Mouse (Mus musculus) lung, embryonic 16.5 days (tissue): ENCODE data around the gene Eng. TPM values are rescaled to one million over a fixed set of nuclear protein-coding genes. Genes with fewer than 3 reads are reported as not detected.

Experiments
- ATAC-seq: fragments of 200-750 bp; cut with Nextera tagmentation; 2 replicates; pipeline ENCODE4 v1.8.0; 2017; ENCODE audit warnings: low read depth, mild to moderate bottlenecking, moderate library complexity
- H3K27ac ChIP-seq: fragments of 300-500 bp; sonication (generic); 2 replicates; pipeline ENCODE4 v1.5.1; 2014; ENCODE audit warnings: mild to moderate bottlenecking, control low read depth, low read length
- H3K27me3 ChIP-seq: fragments of 300-500 bp; sonication (generic); 2 replicates; pipeline ENCODE4 v1.6.1; 2014; ENCODE audit warnings: low read depth, low read length, mixed read lengths; ENCODE audit not compliant: control insufficient read depth, insufficient read depth
- H3K36me3 ChIP-seq: fragments of 300-500 bp; sonication (generic); 2 replicates; pipeline ENCODE4 v1.6.1; 2014; ENCODE audit warnings: low read length; ENCODE audit not compliant: control insufficient read depth, insufficient read depth
- H3K4me1 ChIP-seq: fragments of 300-500 bp; sonication (generic); replicated peaks from 2 replicates; pipeline ENCODE4 v1.6.1; 2014; ENCODE audit warnings: low read length, mixed read lengths; ENCODE audit not compliant: control insufficient read depth, insufficient read depth
- H3K4me2 ChIP-seq: fragments of 300-500 bp; sonication (generic); 2 replicates; pipeline ENCODE4 v1.6.1; 2014; ENCODE audit warnings: low read depth, low read length, control low read depth
- H3K4me3 ChIP-seq: fragments of 300-500 bp; sonication (generic); 2 replicates; pipeline ENCODE4 v1.5.1; 2014; ENCODE audit warnings: mild to moderate bottlenecking, low read length, control low read depth
- H3K9ac ChIP-seq: fragments of 300-500 bp; sonication (generic); 2 replicates; pipeline ENCODE4 v1.6.1; 2014; ENCODE audit warnings: low read length, control low read depth
- H3K9me3 ChIP-seq: fragments of 300-500 bp; sonication (generic); 2 replicates; pipeline ENCODE4 v1.6.1; 2016; ENCODE audit warnings: low read length; ENCODE audit not compliant: control insufficient read depth
- WGBS: fragments of 180-500 bp; shearing (Covaris S2); extraction: QIAGEN DNeasy Blood & Tissue Kit; methylation state at CpG from one replicate; pipeline ENCODE4 v1.1.7; 2014; 5-methylcytosine and 5-hydroxymethylcytosine counted together
- microRNA counts: library from miRNA; unstranded; fragments of <30 nt; microRNA quantifications from one replicate; lab custom pipeline; 2016
- microRNA-seq: library from miRNA; unstranded; fragments of <30 nt; microRNA quantifications from one replicate; pipeline ENCODE4, GENCODE M21; 2016
- polyA plus RNA-seq: library from polyadenylated mRNA; unstranded; fragments of >200 nt; fragmentation: Nextera tagmentation; extraction: Ambion mirVana; gene quantifications from 2 replicates; pipeline ENCODE4 v1.2.1, GENCODE M21; 2015

The Eng gene
- polyA plus RNA-seq, 1 experiment from 2014 or later: 120 TPM

DNA sequence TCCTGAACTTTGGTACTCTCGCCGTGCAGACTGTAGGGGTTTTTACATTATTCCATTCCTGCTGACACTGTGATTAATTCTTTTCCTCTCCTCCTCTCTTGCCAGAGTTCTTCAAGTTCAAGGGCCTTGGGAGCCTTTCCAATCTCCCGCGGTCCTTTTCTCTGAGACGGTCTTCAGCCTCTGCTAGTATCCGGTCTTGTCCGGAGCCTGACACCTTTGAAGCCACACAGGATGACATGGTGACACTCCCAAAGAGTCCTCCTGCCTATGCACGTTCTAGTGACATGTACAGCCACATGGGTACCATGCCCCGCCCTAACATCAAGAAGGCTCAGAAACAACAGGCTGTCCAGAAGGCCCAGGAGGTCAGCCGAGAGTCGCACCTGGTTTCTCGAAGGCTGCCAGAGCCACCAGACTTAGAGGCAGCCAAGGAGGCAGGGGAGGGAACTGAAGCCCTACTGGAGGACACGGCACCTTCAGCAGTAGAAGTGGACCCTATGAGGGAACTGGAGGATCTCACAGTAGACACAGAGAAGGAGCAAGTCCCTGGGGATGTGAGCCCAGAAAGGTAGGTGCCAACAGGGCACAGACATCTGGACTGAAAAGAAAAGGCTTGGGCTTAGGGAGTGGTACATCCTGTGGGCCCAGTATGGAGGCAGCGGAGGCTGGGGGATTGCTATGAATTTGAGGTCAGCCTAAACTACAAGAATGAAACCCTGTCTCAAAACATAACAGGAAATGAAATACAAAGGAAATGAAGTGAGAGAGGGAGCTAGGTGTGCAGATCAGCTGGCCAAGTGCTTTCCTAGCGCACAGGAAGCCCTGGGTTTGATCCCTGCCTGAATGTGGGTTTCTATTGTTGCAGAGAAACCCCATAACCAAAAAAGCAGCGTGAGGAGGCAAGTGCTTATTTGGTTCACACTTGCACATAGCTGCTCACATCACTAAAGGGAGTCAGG lies 78.7 kb downstream of the Eng start:
- no peak for ATAC-seq
- Histone ChIP-seq H3K27ac (peak overlapping the region; percentile 54), H3K9ac (no peak overlapping the region), H3K36me3 (no peaks in the 10 kb centered on the region), H3K4me2 (no peak overlapping the region), H3K9me3 (no peaks in the 10 kb centered on the region), H3K4me3 (no peak overlapping the region), H3K4me1 (peaks cover 16% of the 10 kb centered on the region), H3K27me3 (no peaks in the 10 kb centered on the region)
- 57% methylated on average over 16 of the region's 16 CpGs for WGBS

DNA sequence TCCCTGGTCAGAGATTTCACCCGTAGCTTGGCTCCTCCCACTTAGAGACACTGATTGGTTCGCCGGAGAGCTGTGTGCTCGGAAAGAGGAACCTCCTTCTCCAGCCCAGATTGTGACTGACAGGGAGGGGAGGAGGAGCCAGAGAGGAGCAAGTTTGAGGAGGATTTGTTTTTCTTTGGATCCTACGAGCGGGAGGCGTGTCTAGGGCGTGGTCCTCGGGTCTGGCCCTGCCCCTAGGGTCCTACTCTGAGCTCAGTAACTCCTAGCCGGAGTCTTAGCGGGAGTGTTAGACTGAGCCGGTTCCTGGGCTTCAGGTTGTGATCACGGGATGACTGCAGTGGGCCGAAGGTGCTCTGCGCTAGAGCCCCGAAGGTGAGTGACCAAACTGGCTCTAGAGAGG lies 81.0 kb downstream of the Eng start:
- Histone ChIP-seq H3K4me2 (peak overlapping the region; percentile 57), H3K4me1 (peaks cover 16% of the 10 kb centered on the region), H3K4me3 (peak overlapping the region; percentile 50), H3K9ac (peak overlapping the region; percentile 63), H3K9me3 (no peaks in the 10 kb centered on the region), H3K27me3 (no peaks in the 10 kb centered on the region), H3K27ac (no peak overlapping the region; the same call in 1 of the 2 replicates), H3K36me3 (no peaks in the 10 kb centered on the region)
- ATAC-seq: peak; percentile 98
- 1% methylated on average over 16 of the region's 16 CpGs for WGBS

DNA sequence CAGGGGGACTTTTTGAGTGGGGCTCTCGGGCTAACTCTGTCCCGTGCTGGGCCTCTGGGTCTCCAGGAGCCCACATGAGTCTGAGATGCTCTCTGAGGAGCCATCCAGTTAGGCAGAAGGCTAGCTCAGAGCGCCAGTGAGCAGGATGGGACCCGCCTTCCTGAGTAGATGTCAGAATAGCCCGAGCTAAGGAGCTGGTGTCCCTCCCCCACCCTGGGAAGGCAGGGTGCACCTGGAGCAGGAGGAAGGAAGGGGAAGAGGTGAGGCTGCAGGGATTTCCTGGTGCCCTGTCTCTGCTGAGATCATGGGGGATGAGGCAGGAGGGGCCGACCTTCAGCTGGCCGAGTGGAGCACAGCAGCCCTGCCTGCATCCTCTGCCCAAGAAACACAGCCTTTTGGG lies 82.1 kb downstream of the Eng start:
- peak overlapping the region; percentile 57 for H3K4me2 ChIP-seq
- H3K4me1 ChIP-seq: peaks cover 16% of the 10 kb centered on the region
- peak overlapping the region; percentile 50 for H3K4me3 ChIP-seq
- WGBS: 38% methylated on average over 7 of the region's 7 CpGs
- H3K9ac ChIP-seq: peak overlapping the region; percentile 63
- H3K27ac ChIP-seq: peak overlapping the region; percentile 71
- no peaks in the 10 kb centered on the region for H3K27me3 ChIP-seq
- H3K36me3 ChIP-seq: no peaks in the 10 kb centered on the region
- H3K9me3 ChIP-seq: no peaks in the 10 kb centered on the region
- ATAC-seq: 0 out of 2 replicates have a peak, but pooled peaks have one; percentile 8

DNA sequence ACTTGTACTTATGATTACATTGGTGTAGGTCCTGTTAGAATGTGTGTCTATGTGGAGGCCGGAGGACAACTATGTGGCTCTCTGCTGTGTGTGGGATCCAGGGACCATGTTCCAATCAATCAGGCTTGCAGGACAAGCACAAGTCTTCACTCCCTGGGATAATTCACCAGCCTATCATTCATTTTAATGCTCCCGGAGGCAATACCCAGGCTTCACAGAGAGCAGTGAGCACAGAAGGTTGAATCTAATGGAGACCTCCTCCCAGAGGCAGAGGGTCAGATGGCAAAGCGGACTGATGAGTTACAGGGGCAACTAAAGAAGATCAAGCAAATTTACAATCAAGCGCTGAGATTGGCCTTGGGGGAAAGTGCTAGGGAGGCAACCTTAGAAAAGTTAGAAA lies 83.2 kb downstream of the Eng start:
- Histone ChIP-seq H3K9me3 (no peaks in the 10 kb centered on the region), H3K9ac (peak overlapping the region; percentile 37; the same call in 1 of the 2 replicates), H3K4me3 (peak overlapping the region; percentile 50), H3K27me3 (no peaks in the 10 kb centered on the region), H3K4me1 (peaks cover 16% of the 10 kb centered on the region), H3K4me2 (peak overlapping the region; percentile 57), H3K36me3 (no peaks in the 10 kb centered on the region), H3K27ac (peak overlapping the region; percentile 88)
- 71% methylated on average over 4 of the region's 4 CpGs for WGBS
- no peak for ATAC-seq

DNA sequence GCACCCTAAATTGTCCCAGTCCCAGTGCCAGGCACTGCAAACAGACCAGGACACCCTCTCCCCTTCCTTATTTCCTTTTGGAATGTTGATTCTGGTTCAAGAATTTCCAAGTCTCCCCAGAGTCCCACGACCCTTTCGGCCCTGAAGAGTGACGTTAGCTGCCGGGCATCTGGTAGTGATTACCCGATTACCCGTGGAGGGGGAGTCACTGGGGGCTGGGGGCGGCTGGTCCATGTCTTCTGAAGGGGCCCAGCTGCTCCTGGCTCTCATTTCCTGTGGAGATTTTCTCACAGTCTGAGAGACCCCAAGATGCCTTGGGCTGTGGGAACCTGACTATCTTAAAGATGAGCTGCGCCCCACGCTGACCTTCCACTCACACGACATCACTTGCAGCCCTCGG lies 84.5 kb downstream of the Eng start:
- peak overlapping the region; percentile 88 for H3K27ac ChIP-seq
- H3K27me3 ChIP-seq: no peaks in the 10 kb centered on the region
- no peaks in the 10 kb centered on the region for H3K9me3 ChIP-seq
- H3K36me3 ChIP-seq: no peaks in the 10 kb centered on the region
- peak overlapping the region; percentile 36 for H3K9ac ChIP-seq
- peak overlapping the region; percentile 57 for H3K4me2 ChIP-seq
- peak; percentile 27; the same call in 1 of the 2 replicates for ATAC-seq
- H3K4me3 ChIP-seq: peak overlapping the region; percentile 6
- 8% methylated on average over 11 of the region's 11 CpGs for WGBS
- peaks cover 13% of the 10 kb centered on the region for H3K4me1 ChIP-seq

DNA sequence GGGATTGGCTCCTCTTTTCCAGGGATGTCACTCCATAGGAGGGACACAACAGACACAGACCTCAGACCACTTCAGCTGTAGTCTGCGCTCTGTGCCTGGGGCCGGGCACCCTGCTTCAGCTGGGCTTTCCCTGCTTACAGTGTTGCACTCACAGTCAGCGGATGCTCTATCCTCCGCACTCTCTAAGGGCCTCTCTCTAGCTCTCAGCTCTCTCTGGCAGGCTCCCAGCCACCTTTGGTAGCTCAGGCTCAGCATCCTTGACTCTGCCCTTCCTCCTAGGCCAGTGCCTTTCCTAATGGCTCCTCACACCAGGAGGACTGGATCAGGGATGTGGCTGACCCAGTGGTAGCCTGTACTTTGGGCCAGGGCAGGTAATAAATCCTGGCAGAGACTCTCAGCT lies 85.5 kb downstream of the Eng start:
- WGBS: 50% methylated on average over 4 of the region's 4 CpGs
- no peak overlapping the region for H3K9ac ChIP-seq
- peak overlapping the region; percentile 56 for H3K27ac ChIP-seq
- no peaks in the 10 kb centered on the region for H3K27me3 ChIP-seq
- no peaks in the 10 kb centered on the region for H3K9me3 ChIP-seq
- peaks cover 13% of the 10 kb centered on the region for H3K4me1 ChIP-seq
- no peak for ATAC-seq
- H3K36me3 ChIP-seq: no peaks in the 10 kb centered on the region
- no peak overlapping the region for H3K4me3 ChIP-seq
- no peak overlapping the region; the same call in 1 of the 2 replicates for H3K4me2 ChIP-seq

MicroRNAs within 50 kb of the gene (microRNA counts, 519-probe panel; counts per million panel counts)
- not detected for microRNA mmu-miR-1954 (lab: Ali Mortazavi, UCI)
- not detected for microRNA mmu-miR-2861 (lab: Ali Mortazavi, UCI)

Small RNAs within 50 kb of the gene (microRNA-seq; reads per million reads assigned to microRNA genes)
- gene Gm47291 (not detected), gene Mir1954 (not detected), gene Mir2861 (not detected), gene Mir3960 (not detected), gene Mir8093 (not detected)

Other genes starting within 250 kb of the Eng start
- 6.5 and 6.8 TPM in 2 replicates for gene Naif1, start 196.1 kb upstream of the Eng start, polyA plus RNA-seq
- 16.0 and 17.5 TPM in 2 replicates for gene Slc25a25, start 195.2 kb upstream of the Eng start, polyA plus RNA-seq
- gene Fam102a, start 111.3 kb upstream of the Eng start, polyA plus RNA-seq: 11.9 and 12.7 TPM in 2 replicates
- gene Dpm2, start 75.7 kb upstream of the Eng start, polyA plus RNA-seq: 106 and 109 TPM in 2 replicates
- gene Pip5kl1, start 71.8 kb upstream of the Eng start, polyA plus RNA-seq: 0.15 and 0.34 TPM in 2 replicates
- not detected in 2 replicates for gene 9430097D07Rik, start 70.9 kb upstream of the Eng start, polyA plus RNA-seq
- gene St6galnac4, start 59.5 kb upstream of the Eng start, polyA plus RNA-seq: 26.0 and 28.1 TPM in 2 replicates
- 25.4 and 26.3 TPM in 2 replicates for gene St6galnac6, start 46.9 kb upstream of the Eng start, polyA plus RNA-seq
- 67.2 and 76.7 TPM in 2 replicates for gene Ak1, start 24.8 kb upstream of the Eng start, polyA plus RNA-seq
- gene Fpgs, start 57.5 kb downstream of the Eng start, polyA plus RNA-seq: 22.0 and 25.5 TPM in 2 replicates
- gene Cdk9, start 66.5 kb downstream of the Eng start, polyA plus RNA-seq: 77.2 and 85.1 TPM in 2 replicates
- 43.2 and 46.2 TPM in 2 replicates for gene Sh2d3c, start 74.5 kb downstream of the Eng start, polyA plus RNA-seq
- 0.34 and 0.43 TPM in 2 replicates for gene 6330409D20Rik, start 94.4 kb downstream of the Eng start, polyA plus RNA-seq
- 61.7 and 63.5 TPM in 2 replicates for gene Tor2a, start 110.6 kb downstream of the Eng start, polyA plus RNA-seq
- gene Ttc16, start 129.0 kb downstream of the Eng start, polyA plus RNA-seq: 1.2 and 2.1 TPM in 2 replicates
- gene Ptrh1, start 129.2 kb downstream of the Eng start, polyA plus RNA-seq: 4.1 and 4.5 TPM in 2 replicates
- 2.1 and 2.4 TPM in 2 replicates for gene Cfap157, start 137.8 kb downstream of the Eng start, polyA plus RNA-seq
- 21.9 and 24.1 TPM in 2 replicates for gene Stxbp1, start 200.7 kb downstream of the Eng start, polyA plus RNA-seq
- 133 and 141 TPM in 2 replicates for gene Fam129b, start 229.5 kb downstream of the Eng start, polyA plus RNA-seq